Mouse (Mus musculus) megakaryocyte, embryonic 14.5 days (primary cell): ENCODE data around the gene Grin2d.

Experiments used
- FLI1 ChIP-seq: IDR thresholded peaks from 2 replicates; pipeline ENCODE4 v1.6.1; 2012; ENCODE audit warnings: low read length, inconsistent platforms, mixed read lengths
- GATA1 ChIP-seq: IDR thresholded peaks from 3 replicates; pipeline ENCODE4 v1.6.1; 2012; ENCODE audit warnings: mixed read lengths, low read length, inconsistent platforms, borderline replicate concordance

GRCm38 (mm10) chr7:45784524-45785372 is 93.4 kb downstream of the Grin2d start, which contains the start of gene Sult2b1:
- TF ChIP-seq GATA1: no peak
- TF ChIP-seq FLI1: no peak
